Mouse (Mus musculus): ENCODE data around the gene Slc13a5.

DNA sequence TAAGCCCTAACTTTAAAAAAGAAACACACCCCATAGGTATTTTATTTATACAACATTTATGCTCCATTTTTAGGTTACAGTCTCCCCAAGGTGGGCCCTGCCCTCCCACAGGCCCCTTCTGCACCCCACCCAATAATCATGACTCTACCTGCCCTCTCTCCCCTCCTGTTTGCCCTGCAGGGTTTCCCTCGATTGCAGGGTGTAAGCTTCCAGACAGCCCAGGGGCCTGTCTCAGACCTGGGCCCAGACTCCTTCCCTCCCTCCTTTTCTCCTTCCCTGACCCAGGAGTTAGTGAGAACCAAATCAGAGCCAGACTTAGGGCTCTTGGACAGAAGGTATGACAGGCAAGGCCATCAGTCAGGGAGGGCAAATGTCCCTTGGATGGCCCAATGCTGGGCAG lies 34.0 kb downstream of the Slc13a5 start:
- TF ChIP-seq MAFK (IDR thresholded peaks at IDR 0.05; ENCODE audit: insufficient read depth, low read depth, low read length) = no peak
- no peak for TF ChIP-seq CHD2 (IDR thresholded peaks at IDR 0.05; ENCODE audit: low read depth, low read length)
- no peak for TF ChIP-seq ZC3H11A (IDR thresholded peaks at IDR 0.05; ENCODE audit: borderline replicate concordance, low read depth, low read length)
- TF ChIP-seq HCFC1 (IDR thresholded peaks at IDR 0.05; ENCODE audit: borderline replicate concordance, insufficient read depth, low read length) = no peak
- TF ChIP-seq ZNF384 (IDR thresholded peaks at IDR 0.05; ENCODE audit: low read depth, low read length) = no peak

Measured in ES-E14 (cell line).